Mouse (Mus musculus): ENCODE results near the gene Atpaf1.

Atpaf1 gene

GRCm38 (mm10) chr4:115850631-115851030, 66.0 kb downstream of the Atpaf1 start:
- DNase-seq = no peak

- DNase-seq = no peak
Measured at GRCm38 (mm10) chr4:115851569-115851968, 67.0 kb downstream of the Atpaf1 start.

GRCm38 (mm10) chr4:115855100-115855499, 70.5 kb downstream of the Atpaf1 start:
- peak; percentile 60 for DNase-seq

- no peak for DNase-seq
Measured at GRCm38 (mm10) chr4:115855609-115856008, 71.0 kb downstream of the Atpaf1 start.

GRCm38 (mm10) chr4:115856282-115856681, 71.7 kb downstream of the Atpaf1 start:
- DNase-seq = peak; percentile 90

- no peak for DNase-seq
Measured at GRCm38 (mm10) chr4:115857293-115857883, 72.8 kb downstream of the Atpaf1 start.

- DNase-seq = no peak
Measured at GRCm38 (mm10) chr4:115863352-115863751, 78.7 kb downstream of the Atpaf1 start.

- no peak for DNase-seq
Measured at GRCm38 (mm10) chr4:115863880-115864279, 79.3 kb downstream of the Atpaf1 start.

All from liver (tissue).